Mouse (Mus musculus) activated CD4-positive, CD25-positive, alpha-beta regulatory T cell, adult 9 weeks (primary cell): Measurements from ENCODE around the gene Ciao2a. TPM values are rescaled to one million over a fixed set of nuclear protein-coding genes. Genes with fewer than 3 reads are reported as not detected.

Experiments used
- polyA plus RNA-seq: library from polyadenylated mRNA; unstranded; fragments of 100-300 nt; shearing (Covaris generic); gene quantifications from one replicate; pipeline ENCODE4 v1.2.1, GENCODE M21; 2017

Ciao2a gene
- 139 TPM for polyA plus RNA-seq

DNA sequence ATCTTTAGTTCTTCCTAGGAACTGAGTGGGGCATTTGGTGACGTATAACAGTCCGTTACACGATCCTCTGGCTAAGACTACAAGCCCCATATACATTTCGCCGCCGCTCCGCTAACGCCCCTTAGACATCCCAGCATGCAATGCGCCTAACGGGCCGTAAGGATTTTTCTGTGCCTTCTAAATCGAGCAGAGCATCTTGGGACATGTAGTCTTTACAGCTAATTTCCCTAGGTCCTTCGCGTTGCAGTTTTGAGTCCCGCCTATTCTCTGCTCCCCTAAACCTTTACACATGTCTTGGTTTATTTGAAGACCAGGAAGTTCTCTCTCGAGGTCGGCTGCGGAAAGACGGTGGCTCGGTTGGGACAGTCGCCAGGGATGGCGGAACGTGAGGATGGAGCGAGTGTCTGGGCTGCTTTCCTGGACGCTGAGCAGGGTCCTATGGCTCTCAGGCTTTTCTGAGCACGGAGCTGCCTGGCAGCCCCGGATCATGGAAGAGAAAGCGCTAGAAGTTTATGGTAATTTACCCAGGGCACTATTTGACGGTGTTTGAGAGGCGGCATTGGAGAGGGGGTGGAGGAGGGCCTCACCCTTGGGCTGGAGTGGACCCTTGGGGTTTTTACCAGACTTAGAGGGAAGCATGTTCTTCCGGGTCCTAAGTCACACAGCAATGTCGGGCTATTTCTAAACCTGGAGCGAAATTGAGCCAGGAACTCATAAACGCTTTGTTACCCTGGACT, at the start of gene Ciao2a, which contains the start of gene Snx1:
TSS of gene Ciao2a (plus strand) at position 156 of the 737 bp plus-strand sequence.
TSS of gene Snx1 (minus strand) at position 132 of the 737 bp plus-strand sequence.

DNA sequence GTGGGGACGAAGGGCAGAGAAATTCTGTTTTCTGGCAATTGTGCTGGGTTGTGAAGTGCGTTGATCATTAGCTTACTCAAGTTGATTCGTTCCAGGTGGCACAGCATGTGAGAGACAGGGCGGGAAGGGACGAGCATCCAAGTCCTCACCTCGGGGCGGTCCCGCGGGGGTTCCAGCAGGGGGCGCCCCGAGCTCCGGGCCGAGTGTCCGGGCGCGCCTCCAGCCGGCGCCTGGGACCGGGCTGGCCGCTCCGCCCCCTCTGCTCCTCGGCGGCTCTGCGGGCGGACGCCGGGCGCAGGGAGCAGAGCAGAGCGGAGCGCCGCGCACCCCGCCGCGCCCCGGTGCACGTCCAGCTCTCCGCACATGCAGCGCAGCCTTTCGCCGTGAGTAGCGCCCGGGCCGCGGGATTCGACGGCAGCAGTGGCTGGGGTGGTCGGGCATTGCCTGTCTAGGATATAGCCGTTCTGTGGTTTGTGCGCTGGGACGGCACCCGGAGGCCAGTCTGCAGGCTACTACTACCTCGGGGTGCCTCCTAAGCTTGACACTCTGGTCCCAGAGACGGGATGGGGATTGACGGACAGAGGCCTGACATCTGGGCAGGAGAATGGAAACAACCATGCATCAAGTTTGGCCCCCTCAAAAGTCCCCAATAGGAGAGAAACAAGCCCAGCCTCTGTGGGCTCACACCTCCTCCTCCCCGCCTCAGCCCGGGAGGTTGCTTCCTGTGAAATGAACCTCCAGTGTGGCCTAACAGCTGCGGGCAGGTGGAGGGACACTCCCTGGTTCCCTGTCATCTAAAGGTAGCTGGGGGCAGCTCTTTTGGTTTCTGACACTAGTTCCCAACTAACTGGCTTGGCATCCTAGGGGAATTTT, 31.8 kb downstream of the Ciao2a start, which contains the start of gene Dapk2:
TSS of gene Dapk2 (plus strand) at position 266 of the 873 bp plus-strand sequence.

Other genes with a start within 250 kb of the Ciao2a start
- gene Pclaf, start 236.4 kb upstream of the Ciao2a start, polyA plus RNA-seq = 21.6 TPM
- 44.4 TPM for gene Trip4, start 217.8 kb upstream of the Ciao2a start, polyA plus RNA-seq
- 47.8 TPM for gene Csnk1g1, start 217.7 kb upstream of the Ciao2a start, polyA plus RNA-seq
- gene Ppib, start 66.4 kb upstream of the Ciao2a start, polyA plus RNA-seq = 441 TPM
- gene Snx22, start 56.9 kb upstream of the Ciao2a start, polyA plus RNA-seq = 2.2 TPM
- 139 TPM for gene Snx1, start within 50 bp of the Ciao2a start, polyA plus RNA-seq
- 0.72 TPM for gene Dapk2, start 31.6 kb downstream of the Ciao2a start, polyA plus RNA-seq
- gene Herc1, start 223.8 kb downstream of the Ciao2a start, polyA plus RNA-seq = 53.1 TPM